8 mouse cellular contexts compared by ENCODE assay signal in genomic region chr4:130960118-130960734, GRCm38 (mm10). TPM values are rescaled to one million over a fixed set of nuclear protein-coding genes. Genes with fewer than 3 reads are reported as not detected.
DNase-seq lines count a peak whose midpoint lies in the region; ATAC-seq and TF ChIP-seq lines count a peak whose summit lies in the region.
"Had no signal": no experiment of that assay in that cellular context is flagged by ENCODE, and none has a peak within 500 bp of the region (broad histone marks: within the 10 kb centered on the region; RNA-seq: fewer than 3 reads in every experiment).

No protein-coding gene starts in this region.

- peak; percentile 28 for ATAC-seq in activated CD4-positive, CD25-positive, alpha-beta regulatory T cell, adult 4 months

- DNase-seq in cerebellum, postnatal 36 days = peak; percentile 93 to 96
- peak; percentile 88 to 90 for DNase-seq in frontal cortex, postnatal 36 days (ENCODE audit: low spot score in 2 of 2)
- DNase-seq in hindlimb bud, embryonic 11.5 days (ENCODE audit: extremely low spot score, low read depth, low spot score) = peak; percentile 62
- peak; percentile 83 to 92 for DNase-seq in left cerebral cortex, adult 2 months (ENCODE audit: extremely low spot score in 1 of 2, low spot score in 2 of 2)
- DNase-seq in mesoderm, embryonic 11.5 days (ENCODE audit: low read depth, low spot score) = peak; percentile 80
- DNase-seq in right cerebral cortex, postnatal 4 days = peak; percentile 99

- peak; percentile 97 for TF ChIP-seq CTCF in left cerebral cortex, adult 2 months (IDR thresholded peaks at IDR 0.05)

- no peak overlapping the region for H3K27ac ChIP-seq in left cerebral cortex, adult 2 months

- H3K4me3 ChIP-seq in left cerebral cortex, adult 2 months = no peak overlapping the region
- H3K4me3 ChIP-seq: myocyte had no signal

- intact Hi-C loops in left cerebral cortex, adult 2 months (cut with DNase I) = loop anchor here (1.0 to 10.0 kb wide), 5 partner anchors 293 to 878 kb away; partner anchors contain the start of gene Ptpru

RNA-seq across cellular contexts. Expression of gene Matn1, which starts 16.0 kb away (rescaled TPM):
- under 1 TPM in 1 of 2 experiments, not detected in 1; 0.23 TPM for polyA plus RNA-seq in activated CD4-positive, CD25-positive, alpha-beta regulatory T cell, adult 4 months (2017; shearing (Covaris generic))
- 1 to 10 TPM; 1.1 to 1.4 TPM for total RNA-seq in left cerebral cortex, adult 2 months (2021)
- polyA plus RNA-seq: myocyte had no signal

RNA-seq across cellular contexts. Expression of gene Laptm5, which starts 47.3 kb away (rescaled TPM):
- 1,000 to 10,000 TPM; 1,545 to 2,139 TPM for polyA plus RNA-seq in activated CD4-positive, CD25-positive, alpha-beta regulatory T cell, adult 4 months (2017; shearing (Covaris generic))
- 10 to 100 TPM; 32.1 to 33.9 TPM for total RNA-seq in left cerebral cortex, adult 2 months (2021)
